Mouse (Mus musculus) urinary bladder, postnatal 4 days (tissue): Measurements from ENCODE around the gene Vmn1r169.
"Not testable (repeated sequence)": the region's sequence is repeated elsewhere in the genome, so short reads cannot be mapped to it uniquely, and the experiment has no call there.

Experiments used
- DNase-seq, 2 experiments: peaks; one replicate each; pipeline ENCODE4 v3.0.0; 2021 to 2022; ENCODE audit warnings: low spot score in 2 of 2

Vmn1r169 gene

DNA sequence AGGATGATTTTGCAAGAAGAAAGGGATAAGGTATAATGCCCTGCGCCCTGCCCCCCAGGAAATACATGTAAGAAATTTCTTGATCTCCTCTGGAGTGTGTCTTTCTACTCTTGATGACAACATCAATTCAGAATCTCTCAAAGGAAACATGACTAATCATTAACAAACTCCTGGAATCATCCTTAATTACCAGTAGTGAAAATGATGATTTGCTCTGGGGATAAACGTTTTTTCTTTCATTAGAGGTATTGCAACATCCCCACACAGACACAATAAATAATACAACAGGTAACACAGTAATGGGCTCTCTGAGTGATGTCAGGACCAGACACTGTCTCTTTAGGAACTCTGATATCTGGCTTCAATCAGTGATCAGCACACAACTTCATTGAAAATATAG is at the start of gene Vmn1r169:
Vmn1r169 (plus strand) TSS at position 301 of the 400 bp plus-strand sequence.
- DNase-seq, result not testable (repeated sequence)

DNA sequence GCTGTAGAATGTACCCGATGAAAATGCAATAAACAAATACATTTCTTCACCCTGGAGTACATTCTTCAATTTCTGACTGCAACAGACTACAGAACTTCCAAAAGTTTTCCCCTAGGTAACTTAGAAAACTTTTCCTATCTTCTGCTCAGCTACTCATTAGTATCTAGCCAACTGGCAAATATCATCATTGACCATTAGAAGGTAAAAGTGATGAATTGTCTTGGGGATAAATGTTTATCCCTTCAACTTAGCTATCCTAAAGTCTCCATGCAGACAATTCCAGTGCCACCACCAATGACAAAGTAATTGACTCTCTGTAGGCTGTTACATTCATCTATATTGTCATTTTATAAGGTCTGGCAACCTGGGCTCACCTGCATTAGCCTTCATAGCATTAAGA is 35.9 kb upstream of the Vmn1r169 start, which contains the start of gene Vmn1r168:
Vmn1r168 (plus strand) TSS at position 301 of the 400 bp plus-strand sequence.
- DNase-seq, result not testable (repeated sequence)

DNA sequence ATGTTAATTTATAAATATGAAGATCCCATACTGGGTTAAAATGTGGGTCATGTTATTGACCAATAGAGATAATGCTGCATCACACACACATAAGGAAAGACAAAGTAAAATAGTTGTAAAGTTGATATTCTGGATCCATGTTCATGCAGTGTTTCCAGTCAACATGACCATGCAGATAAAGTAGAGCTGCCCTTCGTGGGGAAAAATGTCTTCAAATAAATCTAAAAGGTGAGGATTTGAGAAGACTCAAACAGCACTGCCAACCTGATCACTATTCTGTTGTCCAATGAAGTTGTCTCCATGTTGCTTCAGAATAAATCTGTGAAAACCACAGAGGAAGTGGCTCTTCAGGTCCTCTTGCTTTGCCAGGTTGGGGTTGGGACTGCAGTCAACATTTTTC is 30.5 kb downstream of the Vmn1r169 start, which contains the start of gene Vmn1r170:
Vmn1r170 (plus strand) TSS at position 301 of the 400 bp plus-strand sequence.
- not testable (repeated sequence) for DNase-seq
